Mouse (Mus musculus) heart, postnatal 36 days (tissue): ENCODE measurements around the gene Sri. TPM values are rescaled to one million over a fixed set of nuclear protein-coding genes. Genes with fewer than 3 reads are reported as not detected.
"Not testable (repeated sequence)": the region's sequence is repeated elsewhere in the genome, so short reads cannot be mapped to it uniquely, and the experiment has no call there.

ENCODE experiments used
- DNase-seq, 2 experiments: peaks; one replicate each; pipeline ENCODE4 v3.0.0; 2021 to 2022
- intact Hi-C: fragments of 180-260 bp; cut with DNase I; formaldehyde crosslinking; loops from one replicate; pipeline ENCODE4 v1.15.1; 2025
- total RNA-seq, 2 experiments: library from RNA; stranded (reverse); gene quantifications; 2 replicates each; pipeline ENCODE4 v1.2.3; 2021

Sri gene
- 10 to 100 TPM; 79.5 to 94.5 TPM for total RNA-seq

- intact Hi-C loops = no loop called here
- no peak for DNase-seq
Measured at GRCm38 (mm10) chr5:8045855-8046254, at the start of gene Sri. Gene Sri (plus strand): TSS chr5:8046078.

GRCm38 (mm10) chr5:7996401-7997044, 49.4 kb upstream of the Sri start:
- DNase-seq = no peak
- intact Hi-C loops = no loop called here

GRCm38 (mm10) chr5:7997086-7997485, 48.8 kb upstream of the Sri start:
- DNase-seq = no peak
- intact Hi-C loops = no loop called here

DNA sequence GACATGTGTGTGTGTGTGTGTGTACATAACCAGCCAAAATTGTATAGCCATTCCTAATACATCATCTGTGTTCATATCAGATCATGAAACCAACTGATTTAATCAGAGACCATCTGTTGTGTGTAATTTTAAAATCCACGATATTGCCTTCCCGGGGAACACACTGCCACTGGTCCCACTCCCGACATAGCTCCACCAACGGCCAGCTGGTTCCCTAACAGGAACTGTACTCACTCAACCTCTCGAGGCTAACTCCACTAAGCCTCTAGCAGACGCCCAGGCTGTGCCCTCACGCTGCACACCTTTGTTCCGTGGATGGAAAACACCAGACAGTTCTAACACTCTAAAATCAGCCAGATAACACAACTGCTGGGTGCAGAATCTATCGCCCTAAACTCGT, 45.4 kb upstream of the Sri start:
- intact Hi-C loops = no loop called here
- no peak for DNase-seq

GRCm38 (mm10) chr5:8002827-8003226, 43.1 kb upstream of the Sri start:
- intact Hi-C loops = no loop called here

GRCm38 (mm10) chr5:8013276-8013675, 32.6 kb upstream of the Sri start:
- intact Hi-C loops = no loop called here
- no peak for DNase-seq

More at GRCm38 (mm10) chr5:8002827-8003226, 43.1 kb upstream of the Sri start:
- DNase-seq = no peak

GRCm38 (mm10) chr5:8034596-8034995, 11.3 kb upstream of the Sri start:
- intact Hi-C loops, DNase-seq: not testable (repeated sequence)

GRCm38 (mm10) chr5:8053827-8054226, 7.9 kb downstream of the Sri start:
- intact Hi-C loops = loop anchor here (10.0 kb wide), 3 partner anchors 311 to 1111 kb away; partner anchors contain the start of genes Adam22, Crot and Dmtf1
- DNase-seq = peak in 1 of 2 experiments; percentile 24

- intact Hi-C loops = loop anchor here (5.0 to 10.0 kb wide), 4 partner anchors 309 to 1109 kb away; partner anchors contain the start of genes Adam22, Crot, Dbf4 and Dmtf1
- DNase-seq = peak in 1 of 2 experiments; percentile 22
Measured at GRCm38 (mm10) chr5:8055721-8056129, 9.8 kb downstream of the Sri start.

GRCm38 (mm10) chr5:8056141-8057017, 10.5 kb downstream of the Sri start:
- DNase-seq = peak; percentile 85 to 92
- intact Hi-C loops = loop anchor here (5.0 to 10.0 kb wide), 4 partner anchors 308 to 1108 kb away; partner anchors contain the start of genes Adam22, Crot, Dbf4 and Dmtf1

DNA sequence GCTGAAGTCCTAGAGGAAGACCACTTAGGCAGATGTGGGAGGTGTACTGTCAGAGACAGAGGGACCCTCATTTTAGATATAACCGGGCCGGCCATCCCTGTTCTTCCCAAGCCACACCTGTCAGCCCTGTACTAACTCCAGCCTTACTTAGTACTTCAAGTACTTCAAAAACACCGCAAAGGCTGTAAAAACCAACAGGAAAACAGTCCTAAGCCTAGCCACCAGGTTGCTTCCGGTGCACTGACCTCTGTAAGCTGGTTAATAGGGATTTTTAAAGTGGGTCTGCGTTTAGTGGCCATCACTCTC, 11.1 kb downstream of the Sri start:
- no peak for DNase-seq
- intact Hi-C loops = loop anchor here (5.0 to 10.0 kb wide), 4 partner anchors 308 to 1108 kb away; partner anchors contain the start of genes Adam22, Crot, Dbf4 and Dmtf1

- intact Hi-C loops = loop anchor here (5.0 to 10.0 kb wide), 4 partner anchors 307 to 1107 kb away; partner anchors contain the start of genes Adam22, Crot, Dbf4 and Dmtf1
- no peak for DNase-seq
Measured at GRCm38 (mm10) chr5:8058056-8058455, 12.2 kb downstream of the Sri start.

- no peak for DNase-seq
- intact Hi-C loops = no loop called here
Measured at GRCm38 (mm10) chr5:8062469-8062868, 16.6 kb downstream of the Sri start.

DNA sequence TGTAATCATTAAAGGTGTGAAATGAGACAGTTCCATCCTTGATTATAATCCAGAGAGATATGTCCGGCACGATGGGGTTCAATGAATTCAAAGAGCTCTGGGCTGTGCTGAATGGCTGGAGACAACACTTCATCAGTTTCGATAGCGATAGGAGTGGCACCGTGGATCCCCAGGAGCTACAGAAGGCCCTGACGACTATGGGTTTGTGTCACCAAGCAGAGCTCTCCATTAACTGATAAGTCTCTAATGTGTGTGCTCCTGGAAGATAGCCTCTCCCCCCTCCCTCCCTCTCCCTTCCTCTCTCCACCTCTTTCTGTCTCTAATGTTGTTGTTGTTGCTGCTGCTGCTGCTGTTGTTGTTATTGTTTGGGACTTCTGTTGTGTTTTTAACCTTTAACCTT, 17.3 kb downstream of the Sri start:
- intact Hi-C loops = no loop called here
- DNase-seq = no peak

DNA sequence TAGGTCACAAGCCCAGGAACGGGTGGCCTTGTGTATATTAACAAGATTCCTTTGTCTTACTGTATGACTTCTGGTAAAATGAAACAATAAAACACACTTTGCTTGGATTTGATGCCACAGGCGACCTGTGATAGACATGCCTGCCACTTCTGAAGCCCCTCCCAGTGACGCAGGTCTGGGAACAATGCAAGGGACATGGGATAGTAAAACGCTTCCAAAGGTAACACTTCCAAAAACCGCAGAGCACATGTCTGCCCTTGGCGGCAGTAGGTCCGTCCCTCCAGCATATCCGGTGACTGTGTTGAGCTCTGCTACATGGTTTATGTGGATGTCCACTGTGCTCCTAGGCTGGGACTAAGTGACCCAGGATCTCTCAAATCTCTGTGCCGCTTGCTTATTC, 27.5 kb downstream of the Sri start:
- intact Hi-C loops = no loop called here
- no peak for DNase-seq

GRCm38 (mm10) chr5:8073901-8074561, 28.2 kb downstream of the Sri start:
- intact Hi-C loops = no loop called here
- DNase-seq = no peak

DNA sequence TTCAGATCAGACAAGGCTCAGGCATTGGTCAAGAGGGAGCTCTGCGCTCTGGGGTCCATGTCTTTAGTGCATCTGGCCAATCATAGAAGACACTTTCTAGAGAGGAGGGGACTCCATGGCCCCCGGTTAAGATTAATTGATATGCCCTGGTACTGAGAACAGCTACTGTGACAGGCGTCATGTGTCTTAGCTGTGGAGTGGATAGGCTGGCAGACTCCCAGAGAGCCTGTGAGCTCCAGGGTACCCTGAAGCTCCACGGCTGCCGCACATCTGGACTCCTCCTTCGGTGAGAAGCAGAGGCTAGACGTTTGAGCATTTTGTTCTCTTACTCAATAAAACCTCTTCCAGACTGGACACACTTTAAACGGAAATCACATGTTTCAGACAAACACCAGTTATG, 31.6 kb downstream of the Sri start:
- intact Hi-C loops = no loop called here
- no peak for DNase-seq

DNA sequence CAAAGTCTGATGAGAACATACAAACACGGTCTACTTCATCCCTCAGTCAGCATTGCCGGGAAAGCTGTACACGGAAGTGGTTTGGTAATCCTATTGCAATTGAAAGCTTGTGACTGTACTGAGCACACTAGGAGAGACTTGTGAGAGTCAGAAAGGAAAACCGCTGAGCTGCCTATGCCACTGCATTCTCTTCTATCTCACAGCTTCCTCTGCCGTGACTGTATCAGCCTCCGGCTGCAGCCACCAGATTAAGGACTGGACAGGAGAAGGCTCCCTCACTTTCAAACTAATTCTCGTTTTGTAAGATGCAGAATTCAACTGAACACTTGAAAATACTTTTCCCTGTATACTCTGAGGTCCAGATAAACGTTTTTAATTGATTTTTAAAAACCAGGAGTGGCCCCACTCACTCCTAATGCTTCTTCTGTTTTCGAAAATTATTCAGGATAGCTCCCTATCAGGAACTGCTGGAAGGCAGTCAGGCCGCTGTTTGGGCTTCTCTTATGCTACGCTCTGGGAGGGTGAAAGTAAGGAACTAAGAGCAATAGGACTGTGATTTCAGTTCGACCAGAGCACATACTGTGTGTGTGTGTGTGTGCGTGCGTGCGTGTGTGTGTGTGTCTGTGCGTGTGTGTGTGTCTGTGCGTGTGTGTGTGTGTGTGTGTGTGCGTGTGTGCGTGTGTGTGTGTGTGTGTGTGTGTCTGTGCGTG, 37.1 kb downstream of the Sri start:
- intact Hi-C loops = no loop called here
- DNase-seq = no peak

DNA sequence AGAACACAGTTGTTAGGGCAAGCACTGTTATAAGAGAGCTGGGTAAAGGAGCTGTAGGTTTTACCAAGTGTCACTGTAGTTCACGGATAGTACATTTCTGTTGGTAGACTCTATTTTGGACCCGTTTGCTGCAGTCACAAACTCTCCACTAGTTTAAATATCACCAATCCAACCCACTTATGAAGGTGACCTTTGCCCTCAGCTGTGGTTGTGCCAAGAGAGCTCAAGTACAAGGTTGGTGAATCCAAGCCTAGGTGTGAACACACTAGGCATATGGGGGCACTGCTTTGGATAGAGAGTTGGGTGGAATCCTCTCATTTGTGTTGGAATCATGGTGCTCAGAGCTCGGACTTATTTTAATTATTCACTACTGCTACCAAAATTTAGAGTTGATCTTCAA, 39.8 kb downstream of the Sri start:
- DNase-seq = no peak
- intact Hi-C loops = no loop called here

DNA sequence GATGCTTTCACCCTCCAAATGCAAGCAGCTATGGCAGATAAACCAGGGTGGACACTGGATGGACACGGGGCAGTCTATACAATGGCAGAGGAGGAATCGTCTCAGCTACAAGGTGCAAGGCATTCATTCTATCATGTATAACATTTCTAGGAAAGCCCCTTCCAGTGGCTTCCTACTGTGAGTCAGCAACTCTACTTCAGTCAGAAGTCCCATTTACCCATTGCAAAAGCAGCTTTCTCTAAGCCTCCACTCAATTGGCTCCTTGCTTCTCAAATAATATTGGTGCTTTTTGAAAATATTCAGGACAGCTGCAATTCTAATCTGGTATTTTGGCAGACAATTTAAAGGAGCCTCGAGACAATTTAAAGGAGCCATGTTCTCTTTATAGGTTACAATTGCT, 42.3 kb downstream of the Sri start:
- no peak for DNase-seq
- intact Hi-C loops = no loop called here
